In the genomic region with DNA sequence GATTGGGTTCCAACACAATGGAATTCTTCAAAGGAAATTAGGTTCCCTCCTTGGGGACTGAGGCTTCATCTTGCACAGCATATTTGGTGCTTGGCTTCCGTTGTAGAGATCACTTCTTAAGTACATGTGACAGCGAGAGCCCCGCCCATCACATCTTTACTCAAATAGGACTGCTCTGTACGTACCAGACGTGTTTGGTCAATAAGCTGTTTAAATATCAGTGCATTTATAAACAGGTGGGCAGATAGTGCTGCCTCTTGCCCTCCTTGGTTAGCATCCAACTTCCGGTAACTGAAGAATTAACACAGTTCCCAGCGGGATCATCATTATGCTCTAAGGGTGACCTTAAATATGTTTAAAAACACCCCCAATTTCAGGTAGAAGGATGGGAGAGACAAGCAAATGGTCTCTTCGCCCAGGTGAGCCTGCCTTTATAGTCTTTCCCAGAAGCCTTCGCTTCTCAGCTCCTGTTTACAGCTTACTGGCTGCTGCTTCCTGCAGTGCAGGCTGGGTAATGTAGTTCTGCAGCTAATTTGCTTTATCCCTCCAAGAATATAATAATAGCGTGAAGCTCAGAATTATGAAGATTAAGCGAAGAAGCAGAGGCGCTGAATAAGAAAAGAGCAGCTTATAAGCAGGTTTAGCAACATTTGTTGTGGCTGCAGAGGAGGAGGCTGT, we compare ENCODE assay signal across 8 mouse cellular contexts.
DNase-seq lines count a peak whose midpoint lies in the region; ATAC-seq lines count a peak whose summit lies in the region.

No protein-coding gene starts in this region.

- no peak for ATAC-seq in kidney, embryonic 14.5 days (ENCODE audit: low FRiP score, low TSS enrichment)
- peak; percentile 83 for ATAC-seq in neural tube, embryonic 13.5 days (ENCODE audit: low read depth)
- ATAC-seq in activated CD4-positive, CD25-positive, alpha-beta regulatory T cell, adult 4 months = no peak

- H3K36me3 ChIP-seq in kidney, embryonic 14.5 days (ENCODE audit: control insufficient read depth, insufficient read depth, low read length) = no peaks in the 10 kb centered on the region
- H3K36me3 ChIP-seq in neural tube, embryonic 13.5 days = no peaks in the 10 kb centered on the region

- no peak overlapping the region for H3K27ac ChIP-seq in kidney, embryonic 14.5 days (ENCODE audit: low read depth, low read length)
- no peak overlapping the region for H3K27ac ChIP-seq in neural tube, embryonic 13.5 days (replicated peaks)

- no peak overlapping the region for H3K9ac ChIP-seq in kidney, embryonic 14.5 days (ENCODE audit: low read depth, low read length)
- no peak overlapping the region for H3K9ac ChIP-seq in neural tube, embryonic 13.5 days

- no peaks in the 10 kb centered on the region for H3K27me3 ChIP-seq in kidney, embryonic 14.5 days (ENCODE audit: control insufficient read depth, insufficient read depth, low read length)
- no peaks in the 10 kb centered on the region for H3K27me3 ChIP-seq in neural tube, embryonic 13.5 days

- no peak overlapping the region; the same call in 1 of the 2 replicates for H3K4me2 ChIP-seq in kidney, embryonic 14.5 days (replicated peaks; ENCODE audit: low read depth, low read length)
- peak overlapping the region; percentile 31 for H3K4me2 ChIP-seq in neural tube, embryonic 13.5 days

- DNase-seq in kidney, adult 9 months = peak; percentile 38
- DNase-seq in cerebellum, adult 11-12 months = peak; percentile 62
- peak; percentile 37 to 48 for DNase-seq in frontal cortex, postnatal 14 days (ENCODE audit: low spot score in 2 of 2)
- DNase-seq in layer of hippocampus, postnatal 14 days (ENCODE audit: low spot score in 2 of 2) = peak; percentile 41 to 63
- no peak for DNase-seq in gastrocnemius, adult 8-10 months (ENCODE audit: low spot score in 2 of 2)

- no peak overlapping the region for H3K4me3 ChIP-seq in kidney, embryonic 14.5 days (ENCODE audit: low read length)
- no peak overlapping the region; the same call in 1 of the 2 replicates for H3K4me3 ChIP-seq in neural tube, embryonic 13.5 days

- WGBS in kidney, embryonic 14.5 days = 60% methylated on average over 12 of the region's 12 CpGs
- 69% methylated on average over 12 of the region's 12 CpGs for WGBS in neural tube, embryonic 13.5 days

- H3K9me3 ChIP-seq in kidney, embryonic 14.5 days (ENCODE audit: control insufficient read depth, low read length) = peaks cover 5% of the 10 kb centered on the region; the same call in 1 of the 2 replicates
- 0 out of 2 replicates have a peak, but pooled peaks cover 4% of the 10 kb centered on the region for H3K9me3 ChIP-seq in neural tube, embryonic 13.5 days

- H3K4me1 ChIP-seq in kidney, embryonic 14.5 days (ENCODE audit: control insufficient read depth, insufficient read depth, low read length) = no peaks in the 10 kb centered on the region
- H3K4me1 ChIP-seq in neural tube, embryonic 13.5 days (replicated peaks) = 0 out of 2 replicates have a peak, but pooled peaks cover 5% of the 10 kb centered on the region

Comparison
In these comparisons a context has a peak if more than half of its experiments do, and no peak if none do; other contexts are left out.
1. DNase-seq: peak in kidney, adult 9 months (single experiment), cerebellum, adult 11-12 months (single experiment), frontal cortex, postnatal 14 days (2 of 2) and layer of hippocampus, postnatal 14 days (2 of 2); none in gastrocnemius, adult 8-10 months (0 of 2).